Mouse (Mus musculus) embryonic facial prominence, embryonic 12.5 days (tissue): ENCODE measurements around the gene Pmepa1. TPM values are rescaled to one million over a fixed set of nuclear protein-coding genes. Genes with fewer than 3 reads are reported as not detected.

Experiments used
- ATAC-seq: fragments of 200-750 bp; cut with Nextera tagmentation; 2 replicates; pipeline ENCODE4 v1.8.0; 2017; ENCODE audit not compliant: insufficient number of reproducible peaks, insufficient read depth, low FRiP score, low TSS enrichment
- H3K27ac ChIP-seq: fragments of 300-500 bp; sonication (generic); 2 replicates; pipeline ENCODE4 v1.5.1; 2016; ENCODE audit warnings: mild to moderate bottlenecking
- H3K27me3 ChIP-seq: fragments of 300-500 bp; sonication (generic); 2 replicates; pipeline ENCODE4 v1.6.1; 2016; ENCODE audit warnings: mild to moderate bottlenecking, moderate library complexity
- H3K36me3 ChIP-seq: fragments of 300-500 bp; sonication (generic); 2 replicates; pipeline ENCODE4 v1.6.1; 2016; ENCODE audit warnings: mild to moderate bottlenecking
- H3K4me1 ChIP-seq: fragments of 300-500 bp; sonication (generic); 2 replicates; pipeline ENCODE4 v1.6.1; 2016
- H3K4me2 ChIP-seq: fragments of 300-500 bp; sonication (generic); replicated peaks from 2 replicates; pipeline ENCODE4 v1.6.1; 2016; ENCODE audit warnings: mild to moderate bottlenecking, moderate library complexity
- H3K4me3 ChIP-seq: fragments of 300-500 bp; sonication (generic); 2 replicates; pipeline ENCODE4 v1.5.1; 2016; ENCODE audit warnings: mild to moderate bottlenecking
- H3K9ac ChIP-seq: fragments of 300-500 bp; sonication (generic); 2 replicates; pipeline ENCODE4 v1.6.1; 2016; ENCODE audit warnings: mild to moderate bottlenecking, moderate library complexity
- H3K9me3 ChIP-seq: fragments of 300-500 bp; sonication (generic); 2 replicates; pipeline ENCODE4 v1.6.1; 2016; ENCODE audit warnings: mild to moderate bottlenecking, moderate library complexity
- WGBS: fragments of 180-500 bp; shearing (Covaris S2); methylation state at CpG from one replicate; pipeline ENCODE4 v1.1.7; 2016; 5-methylcytosine and 5-hydroxymethylcytosine counted together
- polyA plus RNA-seq: library from polyadenylated mRNA; unstranded; fragments of >200 nt; fragmentation: Nextera tagmentation; extraction: Ambion mirVana; gene quantifications from 2 replicates; pipeline ENCODE4 v1.2.1, GENCODE M21; 2016

The Pmepa1 gene
- polyA plus RNA-seq, 1 experiment from 2014 or later = 5.8 TPM

- Histone ChIP-seq H3K9ac (no peak overlapping the region), H3K9me3 (no peaks in the 10 kb centered on the region), H3K4me1 (no peaks in the 10 kb centered on the region), H3K27me3 (no peaks in the 10 kb centered on the region), H3K4me2 (no peak overlapping the region), H3K4me3 (no peak overlapping the region), H3K36me3 (no peaks in the 10 kb centered on the region), H3K27ac (no peak overlapping the region)
- WGBS = 68% methylated on average over 6 of the region's 6 CpGs
- no peak for ATAC-seq
Measured at GRCm38 (mm10) chr2:173293042-173293441, 16.7 kb upstream of the Pmepa1 start.

GRCm38 (mm10) chr2:173292551-173292950 lies 16.2 kb upstream of the Pmepa1 start:
- no peak for ATAC-seq
- Histone ChIP-seq H3K27me3 (no peaks in the 10 kb centered on the region), H3K9ac (no peak overlapping the region), H3K4me3 (no peak overlapping the region), H3K27ac (no peak overlapping the region), H3K4me2 (no peak overlapping the region), H3K9me3 (no peaks in the 10 kb centered on the region), H3K4me1 (no peaks in the 10 kb centered on the region), H3K36me3 (no peaks in the 10 kb centered on the region)
- 92% methylated on average over 2 of the region's 2 CpGs for WGBS

- Histone ChIP-seq H3K9me3 (no peaks in the 10 kb centered on the region), H3K27me3 (no peaks in the 10 kb centered on the region), H3K4me3 (no peak overlapping the region), H3K4me1 (no peaks in the 10 kb centered on the region), H3K36me3 (no peaks in the 10 kb centered on the region), H3K4me2 (no peak overlapping the region), H3K9ac (no peak overlapping the region), H3K27ac (no peak overlapping the region)
- no peak for ATAC-seq
- WGBS = 96% methylated on average over 11 of the region's 11 CpGs
Measured at GRCm38 (mm10) chr2:173290981-173291380, 14.6 kb upstream of the Pmepa1 start.

DNA sequence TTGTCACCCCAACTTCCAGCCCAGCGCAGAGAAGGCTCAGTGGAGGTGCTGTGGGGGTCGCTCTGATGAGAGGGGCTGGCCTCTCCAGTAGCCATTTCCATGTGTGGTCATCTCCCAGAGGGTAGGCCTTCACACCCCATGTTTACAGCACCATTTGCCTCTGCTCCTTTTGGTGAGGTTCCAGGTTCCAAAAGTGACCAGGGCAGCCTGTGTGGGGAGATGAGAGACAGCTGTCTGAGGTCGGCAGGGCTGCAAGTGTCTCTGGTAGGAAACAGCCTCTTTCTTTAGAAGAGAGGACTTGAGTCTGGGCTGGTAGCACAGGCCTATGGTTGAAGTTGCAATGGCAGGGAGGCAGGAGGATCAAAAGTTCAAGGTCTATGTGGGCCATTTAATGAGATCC lies 13.6 kb upstream of the Pmepa1 start:
- no peak overlapping the region for H3K4me2 ChIP-seq
- no peak overlapping the region for H3K4me3 ChIP-seq

DNA sequence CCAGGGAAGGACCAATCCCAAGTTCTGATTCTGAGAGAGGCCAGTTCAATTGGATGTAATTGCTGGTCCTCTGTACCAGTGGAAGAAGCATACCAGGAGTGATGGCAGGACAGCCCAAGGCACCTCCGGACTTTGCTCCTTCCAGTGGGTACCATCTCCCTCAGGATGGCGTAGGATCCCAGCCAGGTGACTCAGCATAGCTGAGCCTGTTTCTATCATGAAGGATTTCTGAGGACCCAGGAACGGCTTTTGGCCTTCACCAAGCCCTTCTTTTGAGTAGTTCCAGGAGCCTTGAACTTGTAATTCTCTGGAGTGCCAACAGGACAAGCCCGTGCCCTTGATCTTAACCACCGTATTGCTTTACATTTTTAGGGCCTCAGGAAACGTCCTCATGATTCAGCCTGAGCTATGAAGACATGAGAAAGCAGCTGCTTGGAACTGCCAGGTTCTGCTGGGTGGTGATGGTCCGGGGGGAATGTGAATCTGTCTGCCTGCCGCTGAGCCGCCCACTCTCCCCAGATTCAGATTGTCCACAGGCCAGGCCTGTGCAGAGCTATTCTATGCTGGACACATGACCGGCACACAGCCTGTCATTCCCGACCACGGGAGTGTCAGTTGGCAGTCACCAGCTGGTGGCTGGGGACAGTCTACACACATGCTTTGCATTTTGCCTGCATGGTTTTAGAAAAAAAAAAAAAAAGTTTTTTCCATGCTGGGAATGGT lies 9.6 kb upstream of the Pmepa1 start:
- Histone ChIP-seq H3K4me1 (peaks cover 6% of the 10 kb centered on the region; the same call in 1 of the 2 replicates), H3K36me3 (no peaks in the 10 kb centered on the region), H3K27ac (no peak overlapping the region), H3K9me3 (no peaks in the 10 kb centered on the region), H3K27me3 (0 out of 2 replicates have a peak, but pooled peaks cover 3% of the 10 kb centered on the region), H3K9ac (no peak overlapping the region), H3K4me2 (no peak overlapping the region), H3K4me3 (no peak overlapping the region)
- ATAC-seq = no peak
- WGBS = 80% methylated on average over 12 of the region's 12 CpGs

More for the DNA sequence above, 13.6 kb upstream of the Pmepa1 start:
- Histone ChIP-seq H3K9ac (no peak overlapping the region), H3K36me3 (no peaks in the 10 kb centered on the region), H3K27ac (no peak overlapping the region), H3K27me3 (no peaks in the 10 kb centered on the region), H3K4me1 (no peaks in the 10 kb centered on the region), H3K9me3 (no peaks in the 10 kb centered on the region)
- WGBS = 79% methylated on average over 3 of the region's 3 CpGs
- ATAC-seq = no peak

DNA sequence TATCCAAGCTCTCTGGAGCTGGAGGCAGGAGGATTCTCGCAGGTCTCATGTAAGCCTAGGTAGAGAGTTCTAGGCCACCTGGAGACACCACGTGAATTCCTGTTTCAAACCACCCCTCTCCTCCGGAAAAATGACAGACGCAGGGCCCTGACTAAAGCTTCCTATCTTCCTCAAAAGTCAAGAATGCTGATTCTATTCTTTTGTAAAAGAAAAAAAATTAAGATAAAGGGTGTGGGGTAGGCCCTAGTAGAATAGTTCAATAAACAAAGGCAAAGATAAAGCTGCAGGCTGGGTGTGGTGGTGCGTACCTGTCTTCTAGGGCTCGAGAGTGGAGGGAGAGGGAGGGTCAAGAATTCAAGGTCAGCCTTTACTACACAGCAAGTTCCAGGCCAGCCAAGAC lies 8.4 kb upstream of the Pmepa1 start:
- WGBS = 71% methylated on average over 6 of the region's 6 CpGs
- no peaks in the 10 kb centered on the region for H3K9me3 ChIP-seq
- H3K9ac ChIP-seq = peak overlapping the region; percentile 25; the same call in 1 of the 2 replicates
- H3K27me3 ChIP-seq = 0 out of 2 replicates have a peak, but pooled peaks cover 3% of the 10 kb centered on the region
- no peaks in the 10 kb centered on the region for H3K36me3 ChIP-seq
- H3K4me1 ChIP-seq = peaks cover 6% of the 10 kb centered on the region; the same call in 1 of the 2 replicates
- H3K4me2 ChIP-seq = no peak overlapping the region
- ATAC-seq = no peak
- no peak overlapping the region for H3K4me3 ChIP-seq
- H3K27ac ChIP-seq = no peak overlapping the region

DNA sequence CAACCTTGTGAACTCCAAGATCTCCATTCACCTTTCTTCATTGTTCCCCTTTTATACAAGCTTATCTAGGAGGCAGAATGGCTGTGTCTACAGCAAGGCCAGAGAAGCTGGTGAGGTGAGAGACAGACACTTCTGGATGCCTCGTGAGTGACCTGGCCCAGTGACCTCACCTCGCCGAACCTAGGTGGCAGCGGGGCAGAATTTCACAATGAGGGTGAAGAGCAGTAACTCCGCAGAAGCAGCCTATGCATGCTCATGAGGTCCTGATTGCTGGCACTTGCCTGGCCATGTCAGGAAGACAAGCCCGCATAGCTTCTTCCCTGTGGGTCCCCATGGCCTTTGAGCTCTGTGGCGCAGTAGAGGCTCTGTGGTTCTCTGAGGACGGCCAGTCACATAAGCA lies 5.9 kb upstream of the Pmepa1 start:
- Histone ChIP-seq H3K4me3 (no peak overlapping the region), H3K36me3 (no peaks in the 10 kb centered on the region), H3K9me3 (no peaks in the 10 kb centered on the region), H3K9ac (no peak overlapping the region), H3K4me2 (no peak overlapping the region), H3K4me1 (peaks cover 15% of the 10 kb centered on the region), H3K27ac (no peak overlapping the region), H3K27me3 (0 out of 2 replicates have a peak, but pooled peaks cover 3% of the 10 kb centered on the region)
- ATAC-seq = no peak
- WGBS = 80% methylated on average over 8 of the region's 8 CpGs

DNA sequence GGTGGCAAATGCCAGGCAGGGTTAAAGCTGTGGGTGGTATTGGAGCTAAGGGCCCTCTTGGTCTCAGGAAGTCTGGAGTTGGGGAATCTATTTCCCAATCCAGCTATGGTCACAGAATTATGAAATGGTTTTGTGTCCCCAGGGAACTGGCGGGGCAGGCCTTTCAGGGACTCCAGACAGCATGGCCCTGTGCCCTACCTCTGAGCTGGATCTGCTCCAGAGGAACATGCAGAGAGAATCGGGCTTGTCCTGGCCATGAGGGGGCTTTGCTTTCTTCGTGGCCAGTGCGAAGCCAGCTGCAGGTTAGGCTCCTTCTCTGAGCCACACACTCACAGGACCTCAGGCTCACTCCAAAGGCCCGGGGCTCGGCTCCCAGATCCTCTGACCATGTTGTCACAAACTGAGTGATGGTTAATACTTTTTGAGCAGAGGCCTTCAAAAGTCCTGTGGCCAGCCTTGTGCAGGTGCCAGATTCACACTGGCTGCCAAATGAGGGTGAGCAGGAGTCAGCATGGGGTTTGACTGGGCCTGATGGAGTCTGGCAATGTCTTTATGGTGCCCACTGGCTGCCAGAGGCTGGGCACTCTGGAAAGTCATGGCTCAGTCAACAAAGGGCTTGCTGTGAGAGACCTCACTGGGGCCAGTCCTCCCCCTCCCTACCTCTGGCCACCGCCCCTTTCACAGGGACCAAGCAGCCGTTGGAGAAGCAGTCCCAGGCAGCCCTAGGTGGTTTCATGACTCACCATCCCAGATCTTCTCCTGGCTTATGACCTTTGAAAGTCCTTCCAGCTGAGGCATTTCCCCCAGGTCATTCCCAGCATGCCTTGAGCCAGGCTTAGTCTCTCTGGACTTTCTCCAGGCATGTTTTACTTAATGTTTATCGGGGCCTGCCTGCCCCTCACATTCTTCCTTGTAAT lies 4.9 kb upstream of the Pmepa1 start:
- no peak overlapping the region for H3K4me3 ChIP-seq
- H3K36me3 ChIP-seq = no peaks in the 10 kb centered on the region
- no peak for ATAC-seq
- 0 out of 2 replicates have a peak, but pooled peaks cover 3% of the 10 kb centered on the region for H3K27me3 ChIP-seq
- H3K9me3 ChIP-seq = no peaks in the 10 kb centered on the region
- peaks cover 19% of the 10 kb centered on the region for H3K4me1 ChIP-seq
- H3K27ac ChIP-seq = no peak overlapping the region
- 0 out of 2 replicates have a peak overlapping the region, but pooled peaks have one; percentile 1 for H3K9ac ChIP-seq
- no peak overlapping the region for H3K4me2 ChIP-seq
- WGBS = 71% methylated on average over 9 of the region's 9 CpGs

DNA sequence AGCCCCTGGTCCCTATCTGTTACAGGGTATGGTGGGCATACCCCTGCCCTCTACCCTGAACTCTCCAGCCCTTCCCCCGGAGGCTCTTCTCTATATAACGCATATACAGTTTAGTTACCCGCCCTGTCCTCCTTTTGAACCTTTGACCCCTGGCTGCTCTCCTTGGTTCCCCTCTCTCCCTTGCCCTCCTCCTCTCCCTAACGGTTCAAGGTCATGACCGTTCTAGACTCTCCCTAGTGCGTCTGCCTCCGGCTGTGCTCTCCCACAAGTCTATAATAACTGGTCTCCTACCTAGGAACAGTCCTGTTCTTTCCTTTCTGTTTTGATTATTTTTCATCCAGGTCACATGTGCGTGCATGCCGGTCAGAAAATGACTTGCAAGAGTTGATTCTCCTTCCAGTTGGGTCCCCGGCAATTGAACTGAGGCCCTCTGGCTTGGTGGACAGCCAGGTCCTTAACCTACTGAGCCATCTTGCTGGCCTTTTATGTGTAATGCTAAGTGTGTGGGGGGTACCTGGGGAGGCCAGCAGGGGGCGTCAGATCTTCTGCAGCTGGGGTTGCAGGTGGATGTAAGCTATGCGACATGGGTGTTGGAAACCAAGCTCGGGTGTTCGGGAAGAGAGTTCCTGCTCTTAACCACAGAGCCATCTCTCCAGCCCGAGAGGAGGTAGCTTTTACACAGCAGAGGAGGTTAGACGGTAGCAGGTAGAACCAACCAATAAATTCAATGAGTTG lies 2.7 kb upstream of the Pmepa1 start:
- ATAC-seq = no peak
- Histone ChIP-seq H3K27me3 (no peaks in the 10 kb centered on the region), H3K27ac (no peak overlapping the region), H3K9me3 (no peaks in the 10 kb centered on the region), H3K4me1 (peaks cover 30% of the 10 kb centered on the region), H3K36me3 (no peaks in the 10 kb centered on the region), H3K4me2 (no peak overlapping the region), H3K4me3 (no peak overlapping the region), H3K9ac (no peak overlapping the region)
- WGBS = 70% methylated on average over 16 of the region's 16 CpGs

- no peaks in the 10 kb centered on the region for H3K9me3 ChIP-seq
- no peaks in the 10 kb centered on the region for H3K36me3 ChIP-seq
- peak overlapping the region; percentile 87 for H3K4me3 ChIP-seq
- 3% methylated on average over 12 of the region's 12 CpGs for WGBS
- H3K9ac ChIP-seq = peak overlapping the region; percentile 98
- peak overlapping the region; percentile 81 for H3K27ac ChIP-seq
- peak overlapping the region; percentile 60 for H3K4me2 ChIP-seq
- no peaks in the 10 kb centered on the region for H3K27me3 ChIP-seq
- ATAC-seq = 0 out of 2 replicates have a peak, but pooled peaks have one; percentile 4
- peaks cover 49% of the 10 kb centered on the region for H3K4me1 ChIP-seq
Measured at GRCm38 (mm10) chr2:173276859-173277258, 526 bp upstream of the Pmepa1 start.
